Mouse (Mus musculus) retina, postnatal 7 days (tissue): Measurements from ENCODE around the gene Cbx7.
"Not testable (repeated sequence)": the region's sequence is repeated elsewhere in the genome, so short reads cannot be mapped to it uniquely, and the experiment has no call there.

ENCODE experiments used
- DNase-seq: peaks from one replicate; pipeline ENCODE4 v3.0.0-alpha.2; 2012; ENCODE audit warnings: low read depth, low spot score

The Cbx7 gene

GRCm38 (mm10) chr15:79927637-79928122 is 43.2 kb downstream of the Cbx7 start:
- DNase-seq: peak; percentile 66

DNA sequence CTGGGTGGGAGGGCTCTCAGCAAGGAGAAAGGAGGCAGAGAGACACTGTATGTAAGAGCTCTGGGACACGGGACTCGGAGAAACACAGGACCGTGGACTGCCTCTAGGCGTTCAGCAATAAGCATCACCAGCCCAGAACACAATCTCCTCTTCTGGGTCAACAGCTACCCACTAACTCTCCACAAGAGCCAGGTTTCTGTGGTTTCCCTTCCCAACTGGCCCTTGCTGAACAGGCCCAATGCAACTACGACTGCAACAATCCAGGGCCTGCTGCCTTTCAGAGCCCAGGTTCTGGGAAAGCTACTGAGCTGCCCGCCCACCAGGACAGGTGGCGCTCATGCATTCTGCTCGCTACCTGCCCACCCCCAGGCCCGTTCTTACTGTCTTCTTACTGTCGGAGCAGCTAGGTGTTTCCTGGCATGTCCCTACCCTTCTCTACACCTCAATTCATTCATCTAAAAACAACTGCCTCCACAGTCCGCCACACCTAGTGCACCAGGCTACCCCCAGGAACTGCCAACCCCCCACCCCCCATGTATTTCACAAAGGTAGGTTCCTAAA is 44.0 kb downstream of the Cbx7 start:
- no peak for DNase-seq

- DNase-seq: no peak
Observed at GRCm38 (mm10) chr15:79919787-79920186, 51.1 kb downstream of the Cbx7 start.

DNA sequence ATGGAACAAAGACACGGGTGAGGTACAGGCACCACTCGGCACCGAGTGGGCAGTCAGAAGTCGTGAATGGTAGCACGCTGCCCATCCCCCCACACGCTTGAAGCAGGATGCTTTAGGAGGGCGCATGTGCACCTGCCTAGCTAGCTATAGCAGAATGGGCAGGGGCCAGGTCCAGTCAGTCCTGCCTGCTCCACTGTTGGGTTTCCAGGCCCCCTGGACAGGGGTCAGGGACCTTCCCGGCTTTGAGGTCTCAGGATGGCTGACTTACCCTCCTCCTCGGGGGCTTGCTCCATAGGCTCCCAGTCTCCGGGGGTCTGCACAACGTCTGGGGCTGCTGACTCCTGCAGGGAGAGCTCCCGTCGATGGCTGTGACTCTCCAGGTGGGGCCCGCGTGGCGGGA is 52.4 kb downstream of the Cbx7 start:
- no peak for DNase-seq

GRCm38 (mm10) chr15:79917111-79917720 is 53.7 kb downstream of the Cbx7 start:
- DNase-seq: no peak

- no peak for DNase-seq
Observed at GRCm38 (mm10) chr15:79916150-79916549, 54.8 kb downstream of the Cbx7 start.

GRCm38 (mm10) chr15:79914357-79914756 is 56.6 kb downstream of the Cbx7 start:
- DNase-seq: no peak

GRCm38 (mm10) chr15:79913761-79914346 is 57.1 kb downstream of the Cbx7 start:
- DNase-seq: no peak

- no peak for DNase-seq
Observed at GRCm38 (mm10) chr15:79911339-79911738, 59.6 kb downstream of the Cbx7 start.

DNA sequence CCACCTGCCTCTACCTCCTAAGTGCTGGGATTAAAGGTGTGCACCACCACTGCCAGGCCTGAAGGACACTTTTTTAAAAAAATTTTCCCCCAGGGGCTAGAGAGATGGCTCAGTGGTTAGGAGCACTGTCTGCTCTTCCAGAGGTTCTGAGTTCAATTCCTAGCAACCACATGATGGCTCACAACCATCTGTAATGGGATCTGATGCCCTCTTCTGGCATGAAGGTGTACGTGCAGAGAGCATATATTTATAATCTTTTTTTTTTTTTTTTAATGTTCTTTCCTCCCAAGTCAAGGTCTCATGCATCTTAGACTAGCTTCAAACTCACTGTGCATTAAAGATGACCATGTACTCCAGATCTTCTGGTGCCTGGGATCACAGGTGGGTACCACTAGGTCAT is 60.1 kb downstream of the Cbx7 start:
- not testable (repeated sequence) for DNase-seq

DNA sequence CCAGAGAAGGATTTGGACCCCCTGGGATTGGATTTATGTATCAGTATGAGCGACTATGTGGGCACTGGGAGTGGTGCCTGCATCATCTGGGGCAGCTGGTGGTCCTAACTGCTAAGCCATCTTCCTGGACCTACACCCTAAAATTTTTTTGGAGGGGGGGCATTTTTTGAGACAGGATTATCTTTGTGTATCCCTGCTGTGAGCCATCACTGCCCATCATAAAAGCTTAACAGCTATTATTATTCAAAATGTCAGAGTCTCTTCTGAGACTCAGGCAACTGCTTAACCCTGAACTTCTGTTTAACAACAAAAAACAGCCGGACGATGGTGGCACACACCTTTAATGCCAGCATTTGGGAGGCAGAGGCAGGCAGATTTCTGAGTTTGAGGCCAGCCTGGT is 61.9 kb downstream of the Cbx7 start:
- DNase-seq: not testable (repeated sequence)

DNA sequence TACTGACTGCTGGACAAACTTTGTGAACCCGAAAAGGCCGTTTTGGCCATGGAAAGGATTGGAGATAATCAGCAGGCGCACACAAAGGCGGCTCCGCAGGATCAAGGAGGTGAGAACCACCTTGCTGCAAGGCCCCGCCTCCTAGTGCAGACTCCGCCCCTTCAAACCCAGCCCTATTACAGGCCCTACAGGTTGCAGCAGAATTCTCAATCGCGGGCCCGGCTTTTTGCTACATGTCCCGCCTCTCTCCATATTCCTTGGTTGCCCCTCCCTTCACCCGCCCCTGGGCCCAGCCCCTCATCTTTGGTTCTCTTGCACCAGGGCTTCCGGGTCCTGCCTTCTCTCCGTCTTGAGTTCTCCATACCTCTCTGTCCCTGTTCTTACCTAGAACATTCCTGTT is 64.1 kb downstream of the Cbx7 start:
- DNase-seq: no peak

DNA sequence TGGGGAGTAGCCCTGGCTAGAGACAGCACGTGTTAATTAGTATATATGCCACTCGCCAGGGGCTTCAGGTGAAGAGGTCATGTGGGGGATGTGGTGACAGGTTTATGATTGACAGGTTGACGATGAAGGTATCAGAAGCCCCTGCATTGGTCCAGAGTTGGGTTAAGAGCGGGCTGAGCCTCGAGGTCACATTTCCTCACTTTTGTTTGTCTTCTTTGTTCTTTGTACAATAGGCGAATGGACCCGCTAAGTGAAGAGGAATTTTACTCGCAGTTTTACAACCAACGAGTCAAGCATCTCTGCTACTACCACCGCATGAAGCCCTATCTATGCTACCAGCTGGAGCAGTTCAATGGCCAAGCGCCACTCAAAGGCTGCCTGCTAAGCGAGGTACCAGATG is 65.7 kb downstream of the Cbx7 start:
- DNase-seq: no peak

- DNase-seq: not testable (repeated sequence)
Observed at GRCm38 (mm10) chr15:79904678-79905077, 66.2 kb downstream of the Cbx7 start.

GRCm38 (mm10) chr15:79903963-79904362 is 67.0 kb downstream of the Cbx7 start:
- no peak for DNase-seq

DNA sequence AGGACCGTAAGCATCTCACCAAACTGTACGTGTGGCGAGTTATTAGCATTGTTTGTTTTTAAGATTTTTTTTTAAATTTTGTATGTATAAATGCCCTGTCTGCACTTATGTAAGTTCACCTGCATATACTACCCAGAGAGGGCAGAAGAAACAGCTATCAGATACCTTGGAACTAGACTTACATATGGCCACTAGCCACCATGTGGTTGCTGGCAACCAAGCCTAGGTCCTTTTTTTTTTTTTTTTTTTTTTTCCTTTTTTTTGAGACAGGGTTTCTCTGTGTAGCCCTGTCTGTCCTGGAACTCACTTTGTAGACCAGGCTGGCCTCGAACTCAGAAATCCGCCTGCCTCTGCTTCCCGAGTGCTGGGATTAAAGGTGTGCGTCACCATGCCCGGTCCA is 67.8 kb downstream of the Cbx7 start:
- DNase-seq: not testable (repeated sequence)

- no peak for DNase-seq
Observed at GRCm38 (mm10) chr15:79901399-79901798, 69.5 kb downstream of the Cbx7 start.

DNA sequence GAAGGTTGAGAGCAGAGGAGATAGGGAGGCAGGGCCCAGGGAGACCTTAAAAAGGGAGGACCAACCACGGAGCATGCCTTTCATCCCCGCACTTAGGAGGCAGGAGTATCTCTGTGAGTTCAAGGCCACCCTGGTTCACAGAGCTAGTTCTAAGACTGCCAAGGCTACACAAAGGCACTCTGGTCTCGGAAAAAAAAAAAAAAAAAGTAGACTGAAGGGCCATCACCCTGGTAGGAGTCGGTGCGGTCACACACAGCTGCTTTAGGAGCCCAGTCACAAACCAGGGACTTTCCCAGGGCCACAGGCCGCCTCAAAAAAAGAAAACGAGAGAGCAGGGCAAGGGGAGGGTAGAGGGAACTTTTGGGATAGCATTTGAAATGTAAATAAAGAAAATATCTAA is 70.2 kb downstream of the Cbx7 start:
- no peak for DNase-seq

- DNase-seq: no peak
Observed at GRCm38 (mm10) chr15:79899828-79900510, 71.0 kb downstream of the Cbx7 start.

DNA sequence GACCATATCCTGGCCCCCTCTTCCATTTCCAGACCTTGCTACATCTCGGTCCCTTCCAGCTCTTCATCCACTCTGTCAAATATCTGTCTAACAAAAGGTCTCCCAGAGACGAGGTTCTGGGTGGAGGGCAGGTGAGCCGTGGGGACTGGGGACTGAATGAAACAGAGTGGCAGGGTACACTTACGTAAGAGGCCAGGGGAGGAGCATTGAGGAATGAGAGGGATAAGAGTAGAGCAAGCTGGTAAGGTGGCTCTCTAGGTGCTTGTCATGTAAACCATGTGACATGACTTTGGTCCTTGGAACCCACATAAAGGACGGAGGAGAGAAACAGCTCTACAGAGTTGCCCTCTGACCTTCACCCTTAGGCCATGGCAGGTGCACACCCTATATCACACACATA is 71.9 kb downstream of the Cbx7 start:
- no peak for DNase-seq

DNA sequence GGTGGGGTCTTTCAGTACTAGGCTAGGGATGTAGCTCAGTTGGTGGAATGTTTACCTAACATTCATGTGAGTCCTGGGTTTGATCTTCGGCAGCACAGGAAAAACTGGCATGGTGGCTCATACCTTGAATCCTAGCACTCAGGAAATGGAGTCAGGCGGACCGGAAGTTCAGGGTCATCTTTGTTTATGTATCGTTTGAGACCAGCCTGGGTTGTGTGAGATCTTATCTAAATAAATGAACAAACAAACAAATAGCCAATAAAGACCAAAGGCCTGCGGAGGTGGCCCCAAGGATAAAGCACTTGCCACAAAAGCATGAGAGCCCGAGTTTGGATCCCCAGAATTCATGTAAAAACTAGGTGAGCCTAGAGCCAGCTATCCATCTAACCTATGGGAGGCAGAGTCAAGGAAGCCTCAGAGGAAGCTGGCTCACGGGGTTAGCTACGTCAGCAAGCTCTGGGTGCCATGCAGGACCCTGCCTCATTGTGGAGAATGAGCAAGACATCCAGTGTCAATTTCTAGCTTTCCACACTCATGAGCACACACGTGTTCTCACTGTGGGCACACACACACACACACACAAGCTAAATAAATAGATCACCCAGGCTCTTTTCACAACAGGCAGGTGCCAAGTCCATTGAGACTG is 74.7 kb downstream of the Cbx7 start:
- no peak for DNase-seq
